Mouse (Mus musculus) stomach, embryonic 14.5 days (tissue): ENCODE measurements around the gene Gm20605. TPM values are rescaled to one million over a fixed set of nuclear protein-coding genes. Genes with fewer than 3 reads are reported as not detected.

Experiments used
- ATAC-seq: fragments of 200-750 bp; cut with Nextera tagmentation; 2 replicates; pipeline ENCODE4 v1.8.0; 2017; ENCODE audit warnings: low read depth, moderate TSS enrichment; ENCODE audit not compliant: insufficient number of reproducible peaks, insufficient read depth, low FRiP score
- H3K27ac ChIP-seq: fragments of 300-500 bp; sonication (generic); 2 replicates; pipeline ENCODE4 v1.5.1; 2014; ENCODE audit warnings: mild to moderate bottlenecking, low read length, moderate library complexity, mixed read lengths
- H3K27me3 ChIP-seq: fragments of 300-500 bp; sonication (generic); 2 replicates; pipeline ENCODE4 v1.6.1; 2014; ENCODE audit warnings: low read length, control low read depth, mixed read lengths; ENCODE audit not compliant: control insufficient read depth, insufficient read depth
- H3K36me3 ChIP-seq: fragments of 300-500 bp; sonication (generic); 2 replicates; pipeline ENCODE4 v1.6.1; 2014; ENCODE audit warnings: mild to moderate bottlenecking, control low read depth, low read length, moderate library complexity, mixed read lengths; ENCODE audit not compliant: control insufficient read depth, insufficient read depth
- H3K4me1 ChIP-seq: fragments of 300-500 bp; sonication (generic); 2 replicates; pipeline ENCODE4 v1.6.1; 2014; ENCODE audit warnings: low read length, control low read depth, mixed read lengths; ENCODE audit not compliant: control insufficient read depth, insufficient read depth
- H3K4me2 ChIP-seq: fragments of 300-500 bp; sonication (generic); replicated peaks from 2 replicates; pipeline ENCODE4 v1.6.1; 2014; ENCODE audit warnings: low read depth, low read length, control low read depth
- H3K4me3 ChIP-seq: fragments of 300-500 bp; sonication (generic); 2 replicates; pipeline ENCODE4 v1.5.1; 2014; ENCODE audit warnings: low read depth, low read length, control low read depth
- H3K9ac ChIP-seq: fragments of 300-500 bp; sonication (generic); replicated peaks from 2 replicates; pipeline ENCODE4 v1.6.1; 2014; ENCODE audit warnings: low read depth, mild to moderate bottlenecking, control low read depth, low read length, moderate library complexity, mixed read lengths
- H3K9me3 ChIP-seq: fragments of 300-500 bp; sonication (generic); 2 replicates; pipeline ENCODE4 v1.6.1; 2016; ENCODE audit warnings: low read depth, low read length, control low read depth; ENCODE audit not compliant: control insufficient read depth
- WGBS: fragments of 180-500 bp; shearing (Covaris S2); extraction: QIAGEN DNeasy Blood & Tissue Kit; methylation state at CpG from one replicate; pipeline ENCODE4 v1.1.7; 2014; 5-methylcytosine and 5-hydroxymethylcytosine counted together
- polyA plus RNA-seq: library from polyadenylated mRNA; unstranded; fragments of >200 nt; fragmentation: Nextera tagmentation; extraction: Ambion mirVana; gene quantifications from 2 replicates; pipeline ENCODE4 v1.2.1, GENCODE M21; 2014

The Gm20605 gene
- polyA plus RNA-seq, 1 experiment from 2014 or later: 10.7 TPM

GRCm38 (mm10) chr5:137679726-137680125, 50.8 kb downstream of the Gm20605 start:
- no peaks in the 10 kb centered on the region for H3K36me3 ChIP-seq
- H3K27me3 ChIP-seq: no peaks in the 10 kb centered on the region
- no peak for ATAC-seq
- peaks cover 6% of the 10 kb centered on the region for H3K4me1 ChIP-seq
- H3K9me3 ChIP-seq: no peaks in the 10 kb centered on the region
- H3K4me3 ChIP-seq: no peak overlapping the region
- WGBS: 75% methylated on average over 4 of the region's 4 CpGs
- no peak overlapping the region for H3K27ac ChIP-seq
- H3K9ac ChIP-seq: no peak overlapping the region
- no peak overlapping the region for H3K4me2 ChIP-seq

- Histone ChIP-seq H3K9ac (no peak overlapping the region), H3K4me3 (no peak overlapping the region), H3K27me3 (no peaks in the 10 kb centered on the region), H3K4me1 (peaks cover 6% of the 10 kb centered on the region), H3K9me3 (no peaks in the 10 kb centered on the region), H3K4me2 (no peak overlapping the region), H3K27ac (no peak overlapping the region), H3K36me3 (no peaks in the 10 kb centered on the region)
- no peak for ATAC-seq
- 91% methylated on average over 6 of the region's 6 CpGs for WGBS
Observed at GRCm38 (mm10) chr5:137682526-137682925, 53.6 kb downstream of the Gm20605 start.

- Histone ChIP-seq H3K9me3 (no peaks in the 10 kb centered on the region), H3K4me2 (peak overlapping the region; percentile 95), H3K36me3 (no peaks in the 10 kb centered on the region), H3K27me3 (no peaks in the 10 kb centered on the region), H3K4me3 (peak overlapping the region; percentile 71), H3K27ac (peak overlapping the region; percentile 63; the same call in 1 of the 2 replicates), H3K4me1 (peaks cover 6% of the 10 kb centered on the region), H3K9ac (peak overlapping the region; percentile 53)
- ATAC-seq: no peak
- WGBS: 9% methylated on average over 28 of the region's 28 CpGs
Observed at GRCm38 (mm10) chr5:137683388-137684293, 54.7 kb downstream of the Gm20605 start.

- Histone ChIP-seq H3K4me1 (peaks cover 6% of the 10 kb centered on the region), H3K27me3 (no peaks in the 10 kb centered on the region), H3K36me3 (no peaks in the 10 kb centered on the region), H3K9ac (peak within 1 kb of the TSS; percentile 53), H3K9me3 (no peaks in the 10 kb centered on the region), H3K4me3 (peak within 1 kb of the TSS; percentile 71), H3K4me2 (peak within 1 kb of the TSS; percentile 95), H3K27ac (peak within 1 kb of the TSS; percentile 63; the same call in 1 of the 2 replicates)
- peak; percentile 99 for ATAC-seq
- under 1% methylated on average over 60 of the region's 62 CpGs for WGBS
Observed at GRCm38 (mm10) chr5:137684294-137685123, 55.5 kb downstream of the Gm20605 start, which contains the start of gene Agfg2. Agfg2 (minus strand) TSS chr5:137684726.

GRCm38 (mm10) chr5:137685653-137686052, 56.7 kb downstream of the Gm20605 start:
- Histone ChIP-seq H3K4me1 (peaks cover 6% of the 10 kb centered on the region), H3K4me2 (no peak overlapping the region), H3K36me3 (no peaks in the 10 kb centered on the region), H3K27me3 (no peaks in the 10 kb centered on the region), H3K4me3 (no peak overlapping the region), H3K27ac (no peak overlapping the region), H3K9ac (no peak overlapping the region), H3K9me3 (no peaks in the 10 kb centered on the region)
- 91% methylated on average over 3 of the region's 3 CpGs for WGBS
- ATAC-seq: no peak

- ATAC-seq: peak; percentile 20; the same call in 1 of the 2 replicates
- 77% methylated on average over 6 of the region's 6 CpGs for WGBS
Observed at GRCm38 (mm10) chr5:137686127-137686790, 57.3 kb downstream of the Gm20605 start.

GRCm38 (mm10) chr5:137689974-137690373, 61.0 kb downstream of the Gm20605 start:
- no peak for ATAC-seq
- H3K4me1 ChIP-seq: no peaks in the 10 kb centered on the region
- H3K27ac ChIP-seq: no peak overlapping the region
- WGBS: 68% methylated on average over 3 of the region's 3 CpGs
- H3K9ac ChIP-seq: no peak overlapping the region
- H3K9me3 ChIP-seq: no peaks in the 10 kb centered on the region
- no peak overlapping the region for H3K4me3 ChIP-seq
- H3K36me3 ChIP-seq: no peaks in the 10 kb centered on the region
- H3K4me2 ChIP-seq: no peak overlapping the region
- H3K27me3 ChIP-seq: no peaks in the 10 kb centered on the region

More at GRCm38 (mm10) chr5:137686127-137686790, 57.3 kb downstream of the Gm20605 start:
- peaks cover 6% of the 10 kb centered on the region for H3K4me1 ChIP-seq
- no peaks in the 10 kb centered on the region for H3K9me3 ChIP-seq
- no peak overlapping the region for H3K4me2 ChIP-seq
- H3K36me3 ChIP-seq: no peaks in the 10 kb centered on the region
- no peak overlapping the region for H3K27ac ChIP-seq
- H3K27me3 ChIP-seq: no peaks in the 10 kb centered on the region
- H3K4me3 ChIP-seq: no peak overlapping the region
- H3K9ac ChIP-seq: no peak overlapping the region

- WGBS: 48% methylated on average over 9 of the region's 9 CpGs
- H3K27ac ChIP-seq: no peak overlapping the region
- H3K9ac ChIP-seq: no peak overlapping the region
- H3K4me3 ChIP-seq: no peak overlapping the region
- no peaks in the 10 kb centered on the region for H3K4me1 ChIP-seq
- H3K4me2 ChIP-seq: no peak overlapping the region
- no peaks in the 10 kb centered on the region for H3K9me3 ChIP-seq
- no peaks in the 10 kb centered on the region for H3K27me3 ChIP-seq
- no peak for ATAC-seq
- H3K36me3 ChIP-seq: no peaks in the 10 kb centered on the region
Observed at GRCm38 (mm10) chr5:137690531-137690930, 61.6 kb downstream of the Gm20605 start.
